Mouse (Mus musculus) brown adipose tissue, adult 24 weeks (tissue): Measurements from ENCODE around the gene Ubtd2. TPM values are rescaled to one million over a fixed set of nuclear protein-coding genes. Genes with fewer than 3 reads are reported as not detected.

Experiments
- H3K27ac ChIP-seq: fragments of 200-500 bp; replicated peaks from 2 replicates; pipeline ENCODE4 v1.5.1; 2012; ENCODE audit warnings: low read depth, mild to moderate bottlenecking, low read length
- H3K4me1 ChIP-seq: fragments of 200-500 bp; 2 replicates; pipeline ENCODE4 v1.6.1; 2012; ENCODE audit warnings: low read length, mixed read lengths; ENCODE audit not compliant: control insufficient read depth, insufficient read depth, insufficient read length
- H3K4me3 ChIP-seq: fragments of 200-500 bp; 2 replicates; pipeline ENCODE4 v1.5.1; 2012; ENCODE audit warnings: low read depth, mild to moderate bottlenecking, low read length, moderate library complexity; ENCODE audit not compliant: insufficient read depth
- polyA plus RNA-seq: library from polyadenylated mRNA; stranded (reverse); fragments of >200 nt; gene quantifications from 2 replicates; pipeline ENCODE4 v1.2.4, GENCODE M21; 2012; ENCODE audit not compliant: missing spikeins, insufficient read depth, insufficient read length

Gene Ubtd2
- polyA plus RNA-seq, 1 experiment = 2.7 TPM

DNA sequence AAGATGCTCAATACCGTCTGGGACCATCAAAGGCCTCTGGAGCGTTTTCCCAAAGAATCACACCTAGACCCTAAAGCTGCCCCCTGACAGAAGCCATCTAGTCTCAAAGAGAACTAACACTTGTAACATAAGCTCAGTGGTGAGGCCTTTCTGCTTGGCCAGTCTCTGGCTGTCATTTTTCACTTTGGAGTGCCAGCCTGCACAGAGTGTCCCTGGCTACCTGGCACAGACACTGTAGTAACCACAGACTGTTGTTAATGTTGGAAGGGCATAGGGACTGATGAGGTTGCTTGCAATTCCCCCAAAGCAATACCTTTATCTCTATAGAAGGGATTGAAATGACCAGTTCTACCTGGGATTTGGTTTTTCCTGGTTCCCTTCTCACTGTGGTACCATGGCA, 66.1 kb downstream of the Ubtd2 start:
- Histone ChIP-seq H3K4me3 (no peak overlapping the region), H3K27ac (no peak overlapping the region), H3K4me1 (no peaks in the 10 kb centered on the region)

DNA sequence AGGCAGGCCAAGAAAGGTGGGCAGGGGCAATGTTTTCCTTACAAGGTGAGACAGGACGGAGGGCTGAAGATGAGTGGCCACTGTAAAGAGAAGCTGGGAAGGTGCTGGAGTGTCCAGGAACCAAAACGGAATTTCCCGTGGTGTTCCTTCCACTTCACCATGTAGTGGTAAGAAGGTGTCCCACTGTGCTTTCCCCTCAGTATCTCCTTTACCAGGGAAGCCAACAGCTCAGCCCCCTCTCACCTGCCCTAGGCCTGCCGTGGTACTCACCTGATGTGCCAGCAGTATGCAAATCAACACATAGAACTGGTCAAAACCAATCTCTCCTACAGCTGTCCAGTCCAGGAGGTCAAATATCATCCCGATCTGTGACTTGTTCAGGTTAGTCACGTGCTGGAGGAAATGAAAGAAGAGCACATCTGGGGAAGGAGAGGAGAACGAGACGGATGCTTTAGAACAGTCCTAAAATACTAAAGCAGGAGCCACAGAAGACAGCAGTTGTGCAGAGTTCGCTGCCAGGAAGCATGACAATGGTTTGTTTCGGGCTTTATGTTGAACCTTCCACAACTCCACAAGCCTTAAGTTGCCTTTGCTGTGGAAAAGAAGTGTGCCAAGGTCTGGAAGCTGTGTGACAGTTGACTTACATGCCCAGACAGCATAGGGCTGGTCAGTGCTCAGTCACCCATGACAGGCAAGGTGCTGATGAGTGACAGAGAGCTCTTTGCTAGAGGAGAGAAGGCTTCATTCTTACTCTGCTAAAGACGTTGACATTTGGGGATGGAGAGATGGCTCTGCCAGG, 69.2 kb downstream of the Ubtd2 start:
- Histone ChIP-seq H3K4me1 (no peaks in the 10 kb centered on the region), H3K27ac (no peak overlapping the region), H3K4me3 (no peak overlapping the region)

- no peaks in the 10 kb centered on the region for H3K4me1 ChIP-seq
- no peak overlapping the region for H3K27ac ChIP-seq
Measured at GRCm38 (mm10) chr11:32527006-32527405, 71.8 kb downstream of the Ubtd2 start.

DNA sequence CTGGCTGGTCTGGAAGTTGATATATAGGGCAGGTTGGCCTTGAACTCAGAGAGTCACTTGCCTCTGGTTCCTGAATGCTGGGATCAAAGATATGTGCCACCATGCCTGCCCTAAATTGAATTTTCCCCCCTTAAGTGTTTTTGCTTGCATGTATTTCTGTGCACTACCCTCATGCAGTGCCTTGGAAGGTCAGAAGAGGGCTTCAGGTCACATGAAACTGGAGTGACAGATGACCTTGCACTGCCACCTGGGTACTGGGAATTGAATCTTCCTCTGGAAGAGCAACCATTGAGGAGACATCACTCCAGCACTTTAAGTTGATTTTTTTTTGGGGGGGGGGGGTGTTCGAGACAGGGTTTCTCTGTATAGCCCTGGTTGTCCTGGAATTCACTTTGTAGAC, 75.0 kb downstream of the Ubtd2 start:
- Histone ChIP-seq H3K4me3 (no peak overlapping the region), H3K27ac (no peak overlapping the region), H3K4me1 (peaks cover 4% of the 10 kb centered on the region; the same call in 1 of the 2 replicates)

More at GRCm38 (mm10) chr11:32527006-32527405, 71.8 kb downstream of the Ubtd2 start:
- no peak overlapping the region for H3K4me3 ChIP-seq

- peak within 1 kb of the TSS; percentile 79 for H3K27ac ChIP-seq
Measured at GRCm38 (mm10) chr11:32531871-32532764, 76.9 kb downstream of the Ubtd2 start, which contains the start of gene Efcab9. Efcab9 (minus strand) TSS chr11:32532081.

DNA sequence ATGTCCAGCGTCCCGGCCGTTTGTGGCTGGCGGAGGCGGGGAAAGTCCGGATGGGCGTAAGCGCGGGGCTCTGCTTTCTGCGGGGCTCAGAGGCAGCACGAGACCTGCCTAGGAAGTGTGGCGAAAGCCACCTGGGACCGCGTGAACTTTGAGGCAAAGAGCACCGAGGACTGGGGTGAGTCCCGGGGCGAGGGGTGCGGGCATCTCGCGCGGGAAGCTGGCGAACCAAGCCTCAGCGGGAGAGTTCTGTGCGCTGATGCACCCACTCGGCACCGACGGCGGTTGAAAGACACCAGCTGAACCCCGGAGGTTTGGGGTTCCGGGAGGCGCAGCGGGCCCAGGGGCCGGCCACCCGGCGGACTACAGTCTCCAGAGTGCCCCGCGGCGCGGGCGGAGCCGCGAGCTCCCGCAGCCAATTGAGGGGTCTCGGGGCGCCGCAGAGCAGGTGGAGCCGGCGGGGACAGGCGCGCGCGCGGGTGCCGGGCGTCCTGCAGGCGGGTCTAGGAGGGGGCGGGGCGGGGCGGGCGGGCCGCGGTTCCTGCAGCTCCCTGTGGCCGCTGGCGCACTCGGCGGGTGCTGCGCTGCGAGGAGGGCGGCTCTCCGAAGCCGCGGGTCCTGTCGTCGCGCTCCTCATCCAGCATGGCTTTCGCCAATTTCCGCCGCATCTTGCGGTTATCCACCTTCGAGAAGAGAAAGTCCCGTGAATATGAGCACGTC, 77.8 kb downstream of the Ubtd2 start, which contains the start of gene Stk10:
Gene Stk10, plus strand, starts transcription at position 541 of the 717 bp plus-strand sequence.
- H3K4me1 ChIP-seq = peaks cover 17% of the 10 kb centered on the region
- peak within 1 kb of the TSS; percentile 99 for H3K4me3 ChIP-seq
- H3K27ac ChIP-seq = peak within 1 kb of the TSS; percentile 79

More at GRCm38 (mm10) chr11:32531871-32532764, 76.9 kb downstream of the Ubtd2 start, which contains the start of gene Efcab9:
- peak within 1 kb of the TSS; percentile 99 for H3K4me3 ChIP-seq
- peaks cover 15% of the 10 kb centered on the region for H3K4me1 ChIP-seq

DNA sequence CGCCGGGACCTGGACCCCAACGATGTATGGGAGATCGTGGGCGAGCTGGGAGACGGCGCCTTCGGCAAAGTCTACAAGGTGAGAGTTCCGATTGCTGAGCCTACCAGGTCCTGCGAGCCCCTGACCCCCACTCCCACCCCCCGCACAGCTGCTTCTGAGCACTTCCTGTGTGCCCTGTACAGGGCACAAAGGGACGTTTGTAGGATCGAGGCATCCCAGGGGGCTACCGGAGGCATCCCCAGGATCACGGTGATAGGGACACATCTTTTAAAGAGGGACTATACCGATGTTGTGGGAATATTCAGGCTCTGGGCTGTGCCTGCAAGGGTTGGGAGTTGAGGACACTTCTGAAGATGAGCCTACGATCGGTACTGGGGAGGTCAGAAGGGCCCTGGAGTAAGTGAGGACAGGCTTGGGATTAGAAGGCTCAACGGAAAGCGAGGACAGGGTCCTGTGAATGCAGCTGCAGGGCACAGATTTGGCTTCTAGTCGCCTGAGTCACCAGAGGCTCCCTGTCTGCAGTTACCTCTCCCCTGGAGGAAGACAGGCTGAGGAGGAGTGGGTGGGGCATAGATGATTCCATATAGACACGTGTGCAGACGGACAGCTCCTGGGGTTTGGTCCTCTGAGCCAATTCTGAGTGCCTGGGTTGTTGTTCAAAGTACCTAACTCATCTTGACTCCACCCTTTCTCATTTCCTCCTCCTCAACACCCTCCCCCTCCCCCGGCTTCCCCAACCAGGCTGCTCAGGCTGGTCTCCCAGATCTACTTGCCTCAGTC, 78.5 kb downstream of the Ubtd2 start:
- peaks cover 25% of the 10 kb centered on the region for H3K4me1 ChIP-seq
- H3K27ac ChIP-seq = peak overlapping the region; percentile 79
- peak overlapping the region; percentile 75 for H3K4me3 ChIP-seq

DNA sequence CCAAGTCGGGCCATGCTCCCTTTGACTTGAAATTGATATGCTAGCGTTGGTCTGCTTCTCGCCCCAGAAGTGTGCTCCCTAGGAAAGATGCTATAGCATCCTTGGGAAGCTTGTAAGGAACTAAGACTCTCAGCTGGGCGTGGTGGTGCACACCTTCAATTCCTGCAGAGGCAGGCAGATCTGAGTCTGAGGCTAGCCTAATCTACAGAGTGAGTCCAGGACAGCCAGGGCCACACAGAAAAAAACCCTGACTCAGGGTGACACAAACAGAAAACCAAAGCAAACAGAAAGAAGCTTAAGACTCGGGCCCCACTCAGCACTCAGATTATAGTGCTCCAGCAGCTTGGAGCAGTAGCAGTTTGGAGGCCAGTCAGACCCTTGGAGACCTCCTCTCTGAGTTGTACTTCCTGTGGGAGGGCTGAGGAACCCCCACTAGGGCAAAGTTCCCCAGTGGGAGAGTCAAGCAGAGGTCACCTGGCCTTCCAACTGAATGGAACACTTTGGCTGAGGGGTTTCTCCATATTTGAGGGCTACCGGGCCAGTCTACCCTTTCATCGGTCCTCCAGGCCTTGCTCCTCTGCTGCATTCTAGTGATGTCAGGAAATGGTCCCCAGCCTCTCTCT, 79.4 kb downstream of the Ubtd2 start:
- Histone ChIP-seq H3K27ac (peak overlapping the region; percentile 42), H3K4me3 (peak overlapping the region; percentile 75), H3K4me1 (peaks cover 32% of the 10 kb centered on the region)

- Histone ChIP-seq H3K4me3 (no peak overlapping the region), H3K4me1 (peaks cover 38% of the 10 kb centered on the region), H3K27ac (no peak overlapping the region)
Measured at GRCm38 (mm10) chr11:32535646-32536045, 80.5 kb downstream of the Ubtd2 start.

GRCm38 (mm10) chr11:32536954-32537353, 81.8 kb downstream of the Ubtd2 start:
- Histone ChIP-seq H3K4me1 (peaks cover 45% of the 10 kb centered on the region), H3K27ac (no peak overlapping the region; the same call in 1 of the 2 replicates), H3K4me3 (no peak overlapping the region)

- H3K4me3 ChIP-seq = no peak overlapping the region
- H3K4me1 ChIP-seq = peaks cover 58% of the 10 kb centered on the region
- H3K27ac ChIP-seq = peak overlapping the region; percentile 76
Measured at GRCm38 (mm10) chr11:32538435-32538834, 83.3 kb downstream of the Ubtd2 start.

GRCm38 (mm10) chr11:32538846-32539245, 83.7 kb downstream of the Ubtd2 start:
- Histone ChIP-seq H3K4me3 (no peak overlapping the region), H3K27ac (peak overlapping the region; percentile 76)

GRCm38 (mm10) chr11:32539717-32540116, 84.5 kb downstream of the Ubtd2 start:
- Histone ChIP-seq H3K4me3 (no peak overlapping the region), H3K4me1 (peaks cover 57% of the 10 kb centered on the region), H3K27ac (no peak overlapping the region)

More at GRCm38 (mm10) chr11:32538846-32539245, 83.7 kb downstream of the Ubtd2 start:
- peaks cover 59% of the 10 kb centered on the region for H3K4me1 ChIP-seq
